Mouse (Mus musculus) retina, postnatal 1 day (tissue): ENCODE measurements around the gene Amz2.

Source experiments
- DNase-seq: peaks from one replicate; pipeline ENCODE4 v3.0.0-alpha.2; 2012

Gene Amz2

GRCm38 (mm10) chr11:109425392-109426271, at the start of gene Amz2:
Gene Amz2 (plus strand): TSS chr11:109425946.
- DNase-seq = peak; percentile 99

GRCm38 (mm10) chr11:109376484-109377143, 49.1 kb upstream of the Amz2 start:
- DNase-seq = peak; percentile 53

GRCm38 (mm10) chr11:109377477-109377876, 48.3 kb upstream of the Amz2 start:
- DNase-seq = no peak

GRCm38 (mm10) chr11:109378051-109378450, 47.7 kb upstream of the Amz2 start:
- DNase-seq = no peak

GRCm38 (mm10) chr11:109380662-109381061, 45.1 kb upstream of the Amz2 start:
- no peak for DNase-seq

GRCm38 (mm10) chr11:109385296-109385695, 40.5 kb upstream of the Amz2 start:
- no peak for DNase-seq

- DNase-seq = no peak
Observed at GRCm38 (mm10) chr11:109389046-109389445, 36.7 kb upstream of the Amz2 start.

- peak; percentile 42 for DNase-seq
Observed at GRCm38 (mm10) chr11:109391200-109391599, 34.5 kb upstream of the Amz2 start.

GRCm38 (mm10) chr11:109391760-109392159, 34.0 kb upstream of the Amz2 start:
- no peak for DNase-seq

GRCm38 (mm10) chr11:109392601-109393000, 33.1 kb upstream of the Amz2 start:
- no peak for DNase-seq

GRCm38 (mm10) chr11:109394758-109395157, 31.0 kb upstream of the Amz2 start:
- no peak for DNase-seq

GRCm38 (mm10) chr11:109395291-109395690, 30.5 kb upstream of the Amz2 start:
- no peak for DNase-seq

- DNase-seq = no peak
Observed at GRCm38 (mm10) chr11:109406431-109406830, 19.3 kb upstream of the Amz2 start.

- no peak for DNase-seq
Observed at GRCm38 (mm10) chr11:109410197-109410980, 15.4 kb upstream of the Amz2 start.

GRCm38 (mm10) chr11:109413617-109414016, 12.1 kb upstream of the Amz2 start, which contains the start of gene 9930022D16Rik:
Gene 9930022D16Rik (plus strand): TSS chr11:109413917.
- no peak for DNase-seq

- DNase-seq = no peak
Observed at GRCm38 (mm10) chr11:109414802-109415201, 10.9 kb upstream of the Amz2 start.

- DNase-seq = no peak
Observed at GRCm38 (mm10) chr11:109416709-109417420, 8.9 kb upstream of the Amz2 start.

- DNase-seq = no peak
Observed at GRCm38 (mm10) chr11:109417472-109418040, 8.2 kb upstream of the Amz2 start.

- DNase-seq = no peak
Observed at GRCm38 (mm10) chr11:109419461-109419860, 6.3 kb upstream of the Amz2 start.

GRCm38 (mm10) chr11:109419961-109420566, 5.7 kb upstream of the Amz2 start:
- peak; percentile 42 for DNase-seq

GRCm38 (mm10) chr11:109420567-109420962, 5.2 kb upstream of the Amz2 start:
- peak; percentile 16 for DNase-seq

- no peak for DNase-seq
Observed at GRCm38 (mm10) chr11:109421205-109421604, 4.5 kb upstream of the Amz2 start.
